Mouse (Mus musculus) kidney, adult 2 months (tissue): Measurements from ENCODE around the gene Lrrc73.

Experiments
- CTCF ChIP-seq: fragments of 200-500 bp; conservative IDR thresholded peaks from 2 replicates; pipeline ENCODE4 v1.5.1; 2011; ENCODE audit warnings: low read depth, mild to moderate bottlenecking, control low read depth, low read length, moderate library complexity, mixed read lengths; ENCODE audit not compliant: insufficient read depth, insufficient read length
- POLR2A ChIP-seq: fragments of 200-500 bp; IDR thresholded peaks from one replicate; pipeline ENCODE4 v1.6.1; 2011; ENCODE audit warnings: low read depth, low read length, control low read depth

- no peak for TF ChIP-seq CTCF
- TF ChIP-seq POLR2A, result no peak
Observed at GRCm38 (mm10) chr17:46221601-46222000, 31.7 kb upstream of the Lrrc73 start.
